Mouse (Mus musculus) kidney, adult 2 months (tissue): ENCODE data around the gene Srf. TPM values are rescaled to one million over a fixed set of nuclear protein-coding genes. Genes with fewer than 3 reads are reported as not detected.

Experiments
- DNase-seq: peaks from one replicate; pipeline ENCODE4 v3.0.0; 2021
- H3K27ac ChIP-seq: fragments of 200-500 bp; 2 replicates; pipeline ENCODE4 v1.5.1; 2012; ENCODE audit warnings: low read depth, low read length, control low read depth, inconsistent platforms; ENCODE audit not compliant: insufficient read depth
- H3K27me3 ChIP-seq: fragments of 200-500 bp; replicated peaks from 2 replicates; pipeline ENCODE4 v1.6.1; 2012; ENCODE audit warnings: mild to moderate bottlenecking, moderate library complexity, low read length, inconsistent platforms; ENCODE audit not compliant: control insufficient read depth, insufficient read depth
- H3K36me3 ChIP-seq: fragments of 200-500 bp; 2 replicates; pipeline ENCODE4 v1.6.1; 2012; ENCODE audit warnings: mild to moderate bottlenecking, moderate library complexity, low read length, inconsistent platforms; ENCODE audit not compliant: control insufficient read depth, insufficient read depth
- H3K4me1 ChIP-seq: fragments of 200-500 bp; 2 replicates; pipeline ENCODE4 v1.6.1; 2011; ENCODE audit warnings: low read length; ENCODE audit not compliant: control insufficient read depth, insufficient read depth
- H3K4me3 ChIP-seq: fragments of 200-500 bp; 2 replicates; pipeline ENCODE4 v1.5.1; 2011; ENCODE audit warnings: mild to moderate bottlenecking, low read depth, low read length, control low read depth; ENCODE audit not compliant: insufficient read depth
- CTCF ChIP-seq: fragments of 200-500 bp; conservative IDR thresholded peaks from 2 replicates; pipeline ENCODE4 v1.5.1; 2011; ENCODE audit warnings: low read depth, mild to moderate bottlenecking, control low read depth, low read length, moderate library complexity, mixed read lengths; ENCODE audit not compliant: insufficient read depth, insufficient read length
- POLR2A ChIP-seq: fragments of 200-500 bp; IDR thresholded peaks from one replicate; pipeline ENCODE4 v1.6.1; 2011; ENCODE audit warnings: low read depth, low read length, control low read depth
- WGBS: fragments of 180-500 bp; shearing (Covaris S2); methylation state at CpG from one replicate; pipeline ENCODE4 v1.1.7; 2018; 5-methylcytosine and 5-hydroxymethylcytosine counted together
- polyA plus RNA-seq: library from polyadenylated mRNA; depleted of rRNA; stranded (reverse); fragments of >200 nt; gene quantifications from 2 replicates; pipeline ENCODE4 v1.2.3, GENCODE M21; 2012

Srf gene
- polyA plus RNA-seq, 1 experiment: 67.0 TPM

DNA sequence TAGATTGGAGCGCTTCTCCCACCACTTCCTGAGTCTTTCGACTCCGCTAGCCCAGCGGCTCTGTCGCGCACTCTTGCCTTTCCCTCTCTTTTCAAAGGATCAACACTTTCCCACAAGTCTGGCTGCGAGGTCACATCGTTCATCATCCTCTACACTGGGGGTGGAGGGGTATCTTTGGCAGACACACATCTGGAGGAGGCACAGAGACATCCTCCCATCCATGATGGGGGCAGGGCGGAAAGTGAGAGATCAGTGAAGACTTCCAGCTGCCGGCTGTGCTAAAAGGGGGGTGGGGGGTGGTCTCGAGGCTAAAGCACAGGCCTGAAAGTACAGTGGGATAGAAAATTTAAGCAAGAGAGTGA lies 590 bp upstream of the Srf start:
- no peak for DNase-seq
- Histone ChIP-seq H3K27ac (peak overlapping the region; percentile 56), H3K4me1 (peaks cover 14% of the 10 kb centered on the region), H3K4me3 (peak overlapping the region; percentile 72), H3K27me3 (no peaks in the 10 kb centered on the region), H3K36me3 (no peaks in the 10 kb centered on the region)
- WGBS: 1% methylated on average over 11 of the region's 11 CpGs
- TF ChIP-seq CTCF (no peak), POLR2A (no peak)

DNA sequence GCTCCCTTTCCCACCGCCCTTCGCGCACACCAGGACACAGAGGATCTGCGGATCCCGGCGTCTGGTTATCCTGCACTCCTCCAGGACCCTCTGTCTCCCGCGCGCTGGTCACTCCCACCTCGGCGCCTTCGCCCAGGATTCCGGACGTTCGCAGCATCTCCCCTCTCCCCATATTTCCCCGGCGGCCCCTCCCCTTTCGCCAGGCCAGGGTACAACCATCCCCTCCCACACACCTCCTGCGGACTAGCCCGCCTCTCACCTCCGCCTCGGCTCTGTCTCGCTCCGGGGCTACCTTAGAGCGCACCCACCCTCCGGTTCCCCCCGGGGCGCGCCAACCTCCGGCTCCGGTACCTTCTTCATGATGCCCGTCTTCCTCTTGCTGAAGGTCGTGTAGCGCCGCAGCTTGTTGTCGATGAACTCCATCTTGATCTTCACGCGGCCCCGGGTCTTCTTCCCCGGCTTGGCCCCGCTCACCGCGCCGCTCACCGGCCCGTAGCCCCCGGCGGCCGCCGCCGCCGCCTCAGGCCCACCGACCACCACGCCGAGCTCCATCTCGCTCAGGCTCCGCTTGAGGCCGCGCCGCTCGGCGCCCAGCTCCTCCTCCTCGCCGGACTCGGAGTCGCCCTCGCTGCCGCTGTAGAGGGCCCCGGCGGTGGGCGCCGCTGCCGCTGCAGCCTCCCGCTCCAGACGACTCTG lies 850 bp downstream of the Srf start:
- peak overlapping the region; percentile 91 for H3K4me3 ChIP-seq
- 1% methylated on average over 75 of the region's 75 CpGs for WGBS
- peak; percentile 41 for DNase-seq
- H3K27ac ChIP-seq: peak overlapping the region; percentile 10; the same call in 1 of the 2 replicates
- no peak for TF ChIP-seq CTCF
- TF ChIP-seq POLR2A: no peak
- no peaks in the 10 kb centered on the region for H3K36me3 ChIP-seq
- peaks cover 14% of the 10 kb centered on the region for H3K4me1 ChIP-seq
- no peaks in the 10 kb centered on the region for H3K27me3 ChIP-seq

DNA sequence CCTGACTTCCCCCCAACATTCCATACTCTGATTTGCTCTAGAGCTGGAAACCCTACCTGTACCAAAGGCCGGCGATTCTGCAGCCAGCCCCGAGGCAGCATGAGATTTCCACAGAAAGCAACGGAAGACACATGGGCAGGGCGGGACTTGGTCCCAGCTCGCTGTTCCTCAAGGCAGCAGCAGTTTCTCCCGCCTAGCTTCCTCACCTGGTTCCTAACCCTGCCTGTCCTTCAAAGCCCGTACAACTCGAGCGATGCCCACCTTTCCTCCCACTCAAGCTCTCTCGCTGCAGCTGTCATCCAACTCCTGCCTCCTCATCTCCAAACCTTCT lies 1.4 kb downstream of the Srf start:
- no peaks in the 10 kb centered on the region for H3K36me3 ChIP-seq
- no peaks in the 10 kb centered on the region for H3K27me3 ChIP-seq
- H3K4me1 ChIP-seq: peaks cover 14% of the 10 kb centered on the region
- H3K27ac ChIP-seq: no peak overlapping the region
- peak; percentile 29 for DNase-seq
- no peak for TF ChIP-seq POLR2A
- no peak for TF ChIP-seq CTCF
- 0% methylated on average over 11 of the region's 11 CpGs for WGBS
- H3K4me3 ChIP-seq: peak overlapping the region; percentile 91

DNA sequence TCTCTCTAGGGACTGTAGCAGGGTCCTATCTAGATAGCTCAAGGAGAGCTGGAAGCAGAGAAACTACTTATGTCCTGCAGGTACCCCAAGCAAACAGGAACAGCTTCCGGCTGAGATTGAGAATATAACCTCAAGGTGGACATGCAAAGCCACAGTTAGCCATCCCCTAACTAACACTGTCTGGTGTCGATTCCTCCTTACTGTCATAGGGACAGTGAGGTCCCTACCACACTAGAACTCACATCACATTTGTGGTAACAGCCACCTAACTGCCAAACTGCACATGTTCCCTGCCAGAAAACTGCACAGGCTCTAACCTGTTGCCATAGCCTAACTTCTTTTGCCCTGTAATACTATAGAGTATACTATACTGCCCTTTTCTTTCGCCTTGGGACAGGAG lies 2.0 kb downstream of the Srf start:
- no peaks in the 10 kb centered on the region for H3K27me3 ChIP-seq
- no peak overlapping the region for H3K27ac ChIP-seq
- WGBS: 73% methylated on average over 3 of the region's 3 CpGs
- DNase-seq: no peak
- H3K36me3 ChIP-seq: no peaks in the 10 kb centered on the region
- no peak for TF ChIP-seq POLR2A
- no peak for TF ChIP-seq CTCF
- H3K4me3 ChIP-seq: peak overlapping the region; percentile 12; the same call in 1 of the 2 replicates
- peaks cover 14% of the 10 kb centered on the region for H3K4me1 ChIP-seq

DNA sequence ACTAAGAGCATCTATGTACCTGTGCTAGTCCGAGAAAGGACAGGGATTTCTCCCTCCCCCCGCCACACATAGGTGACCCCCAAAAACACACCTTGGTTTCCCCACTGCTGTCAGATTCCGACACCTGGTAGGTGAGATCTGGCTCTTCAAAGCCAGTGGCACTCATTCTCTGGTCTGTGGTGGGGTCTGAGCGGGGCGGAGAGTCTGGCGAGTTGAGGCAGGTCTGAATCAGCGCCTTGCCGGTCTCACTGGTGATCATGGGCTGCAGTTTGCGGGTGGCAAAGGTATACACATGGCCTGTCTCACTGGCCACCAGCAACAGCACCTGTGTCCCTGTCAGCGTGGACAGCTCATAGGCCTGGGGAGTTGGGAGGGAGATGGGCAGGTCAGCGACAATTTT lies 2.5 kb downstream of the Srf start:
- TF ChIP-seq CTCF (no peak), POLR2A (no peak)
- H3K27ac ChIP-seq: peak overlapping the region; percentile 79
- no peaks in the 10 kb centered on the region for H3K27me3 ChIP-seq
- 65% methylated on average over 11 of the region's 11 CpGs for WGBS
- H3K4me1 ChIP-seq: peaks cover 14% of the 10 kb centered on the region
- H3K4me3 ChIP-seq: 0 out of 2 replicates have a peak overlapping the region, but pooled peaks have one; percentile 13
- no peaks in the 10 kb centered on the region for H3K36me3 ChIP-seq
- no peak for DNase-seq

DNA sequence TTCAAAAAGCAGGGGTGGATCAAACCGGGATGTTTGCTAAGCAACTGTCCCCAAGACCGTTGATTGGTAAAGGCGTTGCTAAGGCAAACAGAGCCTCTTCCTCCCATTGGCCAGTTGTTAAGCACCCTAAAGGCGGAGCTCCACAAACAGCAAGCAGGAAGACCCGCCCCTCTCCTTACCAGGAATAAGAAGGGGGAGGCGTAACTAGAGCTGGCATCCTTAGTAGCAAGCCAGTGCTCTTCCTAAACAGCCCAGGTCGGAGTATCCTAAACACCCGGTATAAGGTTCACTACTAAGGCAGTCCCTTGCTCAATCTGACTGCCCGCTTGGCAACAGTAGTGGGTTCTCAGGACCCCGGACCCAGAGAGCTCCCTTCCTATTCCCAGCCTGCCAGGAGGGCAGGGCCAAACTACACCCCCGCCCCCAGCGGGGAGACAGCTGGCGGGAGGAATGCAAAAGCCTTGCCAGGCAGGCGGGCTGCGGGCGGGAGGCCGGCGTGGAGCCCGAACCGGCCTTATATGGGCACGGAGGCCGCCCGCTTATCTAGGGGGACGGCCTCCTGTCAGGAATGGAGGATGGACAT lies 3.0 kb downstream of the Srf start:
- peak; percentile 97 for DNase-seq
- H3K4me1 ChIP-seq: peaks cover 14% of the 10 kb centered on the region
- TF ChIP-seq POLR2A: no peak
- no peak for TF ChIP-seq CTCF
- H3K36me3 ChIP-seq: no peaks in the 10 kb centered on the region
- 2% methylated on average over 24 of the region's 24 CpGs for WGBS
- no peaks in the 10 kb centered on the region for H3K27me3 ChIP-seq
- H3K4me3 ChIP-seq: peak overlapping the region; percentile 46
- H3K27ac ChIP-seq: peak overlapping the region; percentile 95

DNA sequence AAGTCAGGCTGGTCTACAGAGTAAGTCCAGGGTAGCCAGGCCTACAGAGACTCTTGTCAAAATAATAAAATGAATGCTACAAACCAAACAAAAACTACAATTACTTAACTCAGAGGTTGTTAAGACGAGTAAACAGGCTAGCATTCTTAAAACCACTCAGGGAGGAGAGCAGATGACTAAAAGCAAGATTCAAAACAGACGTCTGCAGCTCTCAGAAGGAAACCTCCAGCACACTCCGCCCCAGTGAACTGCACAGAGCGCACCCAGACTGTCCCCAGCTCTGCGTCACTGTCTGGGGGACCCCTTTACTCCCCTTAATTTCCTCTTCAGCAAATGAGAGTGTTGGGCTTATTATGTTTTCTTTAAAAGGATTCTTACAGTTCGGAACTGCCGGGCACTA lies 3.8 kb downstream of the Srf start:
- WGBS: 85% methylated on average over 7 of the region's 7 CpGs
- no peaks in the 10 kb centered on the region for H3K36me3 ChIP-seq
- TF ChIP-seq CTCF (no peak), POLR2A (no peak)
- DNase-seq: no peak
- H3K27me3 ChIP-seq: no peaks in the 10 kb centered on the region
- H3K4me3 ChIP-seq: no peak overlapping the region
- peaks cover 14% of the 10 kb centered on the region for H3K4me1 ChIP-seq
- no peak overlapping the region for H3K27ac ChIP-seq
